Mouse (Mus musculus): ENCODE results near the gene Cdc14a.

The Cdc14a gene

DNA sequence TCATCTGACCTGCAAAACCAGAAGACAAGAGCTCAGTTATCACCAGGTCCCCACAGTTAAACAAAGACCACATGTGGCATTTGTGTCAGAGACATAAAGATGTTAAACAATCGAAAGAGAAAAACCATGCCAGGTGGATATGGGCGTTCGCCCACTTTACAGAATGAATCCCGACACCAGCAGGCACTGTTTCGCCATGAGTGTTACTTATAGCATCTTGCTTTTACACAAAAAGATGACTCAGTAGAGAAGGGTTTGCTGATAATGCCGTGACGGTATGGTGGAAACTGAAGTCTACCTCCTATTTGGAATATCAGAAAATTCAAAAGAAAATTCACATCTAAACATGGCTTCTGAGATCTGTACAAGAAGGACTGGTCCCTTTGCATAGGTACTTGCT lies 126.7 kb downstream of the Cdc14a start:
- in situ Hi-C loops (cut with MboI; ENCODE audit: unreplicated experiment in 2 of 2) = no loop called here

DNA sequence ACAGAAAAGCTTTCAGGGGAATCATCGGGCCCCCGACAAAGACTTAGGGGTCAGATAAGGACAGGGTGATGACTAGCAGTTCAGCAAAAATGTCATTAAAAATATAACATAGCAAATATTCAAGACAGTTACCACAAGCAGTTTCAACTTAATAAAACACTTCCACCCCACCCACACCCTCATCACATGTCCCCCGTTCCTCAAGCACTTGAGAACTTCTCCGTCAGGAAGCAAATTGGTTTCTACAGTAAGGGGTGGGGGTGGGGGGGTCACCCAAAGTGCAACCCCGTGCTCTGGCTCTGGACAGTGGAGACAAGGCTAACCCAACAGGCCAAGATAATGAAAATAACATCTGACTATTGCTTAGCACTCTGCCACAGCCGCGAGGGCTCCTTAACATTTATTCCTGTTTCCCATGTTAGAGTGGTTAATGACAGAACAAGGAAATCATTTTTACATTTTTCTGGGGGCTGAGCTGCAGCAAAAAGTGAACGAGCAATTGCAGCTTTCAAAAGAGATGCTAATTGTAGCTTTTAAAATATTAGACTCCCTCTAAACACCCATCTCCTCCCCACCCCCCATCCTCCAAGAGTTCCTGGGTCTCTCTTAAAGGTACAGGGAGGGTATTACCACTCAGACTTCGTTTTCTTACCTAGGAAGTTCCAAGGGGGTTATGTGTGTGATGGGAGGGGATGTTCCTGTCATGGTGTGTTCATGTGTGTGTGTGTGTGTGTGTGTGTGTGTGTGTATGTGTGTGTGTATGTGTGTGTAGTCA lies 133.6 kb downstream of the Cdc14a start:
- in situ Hi-C loops (cut with MboI; ENCODE audit: unreplicated experiment in 2 of 2) = no loop called here

DNA sequence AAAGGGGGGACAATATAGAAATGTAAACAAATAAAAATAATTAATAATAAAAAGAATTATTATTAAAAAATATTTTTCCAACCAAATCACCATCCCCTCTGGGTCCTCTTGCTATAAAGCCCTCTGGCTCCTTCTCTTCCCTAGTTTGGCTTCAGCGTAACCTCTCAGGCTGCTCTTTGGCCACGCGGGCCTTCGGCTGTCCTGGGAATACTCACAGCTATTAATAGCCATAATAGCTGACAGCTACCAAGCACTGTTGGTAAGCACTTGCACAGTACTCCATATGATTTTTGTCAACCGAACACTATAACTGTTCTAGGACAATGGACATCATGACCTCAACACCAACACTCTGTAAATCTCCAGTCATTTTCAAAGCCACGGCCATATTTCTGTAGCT lies 135.0 kb downstream of the Cdc14a start:
- in situ Hi-C loops (cut with MboI; ENCODE audit: unreplicated experiment in 2 of 2) = no loop called here

DNA sequence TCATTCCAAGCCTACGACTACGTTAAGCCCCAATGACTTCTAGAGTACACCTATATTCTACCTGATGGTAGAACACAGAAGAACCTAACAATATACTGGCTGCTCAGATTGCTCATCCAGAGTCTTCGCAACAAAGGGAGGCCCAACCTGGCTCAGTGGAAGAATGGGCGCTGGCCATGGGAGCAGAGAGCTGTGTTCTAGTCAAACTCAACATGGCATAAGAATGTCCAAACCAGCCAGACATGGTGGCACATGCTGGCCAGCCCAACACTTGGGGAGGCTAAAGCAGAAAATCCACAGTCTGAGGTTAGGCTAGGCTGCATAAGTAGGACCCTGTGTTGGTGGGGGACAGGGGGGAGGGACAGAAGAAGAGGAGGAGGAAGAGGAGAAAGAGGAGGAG lies 139.1 kb downstream of the Cdc14a start:
- in situ Hi-C loops (cut with MboI; ENCODE audit: unreplicated experiment in 2 of 2) = no loop called here

DNA sequence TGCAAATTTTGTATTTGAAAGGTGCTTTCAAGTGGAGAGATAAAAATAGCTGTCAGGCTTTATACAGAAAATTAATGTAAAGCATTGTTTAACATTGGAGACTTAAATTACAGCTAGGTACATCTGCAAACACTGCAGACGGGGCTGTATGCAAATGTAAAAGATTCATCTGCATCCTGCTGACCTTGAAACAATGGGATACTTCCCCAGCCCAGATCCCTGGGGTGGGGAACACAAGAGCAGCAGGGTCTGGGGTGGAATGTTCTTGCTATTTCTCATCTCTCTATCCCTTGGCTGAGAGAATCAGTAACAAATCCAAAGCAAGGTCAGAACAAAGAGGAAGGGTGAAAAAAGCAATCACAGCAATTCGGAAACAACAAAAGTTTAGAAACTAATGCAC lies 139.8 kb downstream of the Cdc14a start:
- in situ Hi-C loops (cut with MboI; ENCODE audit: unreplicated experiment in 2 of 2) = no loop called here

DNA sequence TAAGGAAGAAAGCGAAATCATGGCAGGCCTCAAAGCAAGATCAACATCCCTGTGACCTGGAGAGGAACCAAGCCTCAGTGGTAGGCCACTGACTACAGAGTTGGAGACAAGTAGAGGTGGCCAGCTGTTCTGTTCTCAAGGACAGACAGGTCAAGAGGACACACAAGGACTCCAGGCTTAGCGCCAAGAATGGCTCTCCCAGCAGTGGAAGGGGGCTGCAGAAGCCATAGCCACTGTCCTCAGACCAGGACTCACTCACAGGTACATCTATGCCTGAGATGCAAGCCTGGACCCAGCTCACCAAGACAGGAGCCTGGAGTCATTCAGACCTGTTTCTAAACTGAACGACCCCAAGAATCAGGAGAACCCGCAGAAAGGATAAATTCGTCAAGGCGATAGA lies 142.2 kb downstream of the Cdc14a start:
- in situ Hi-C loops (cut with MboI; ENCODE audit: unreplicated experiment in 2 of 2) = no loop called here

DNA sequence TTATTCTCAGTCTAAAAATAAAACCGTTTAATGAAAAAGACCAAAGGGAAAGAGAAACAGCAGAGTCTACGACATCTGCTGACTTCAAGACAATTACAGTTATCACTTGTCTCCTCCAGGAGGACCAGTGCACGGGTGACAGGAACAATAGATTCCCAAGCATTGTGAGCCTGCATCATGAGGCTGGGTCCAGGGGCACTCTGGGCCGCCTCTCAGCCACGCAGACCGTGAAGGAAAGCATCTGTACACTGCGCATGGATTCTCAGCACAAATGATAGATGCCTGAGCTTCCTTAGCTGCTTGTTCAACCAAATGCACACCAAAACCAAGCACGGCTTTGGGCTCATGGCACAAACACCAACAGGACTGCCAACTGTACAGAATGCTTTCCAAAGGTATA lies 146.7 kb downstream of the Cdc14a start:
- in situ Hi-C loops (cut with MboI; ENCODE audit: unreplicated experiment in 2 of 2) = no loop called here

DNA sequence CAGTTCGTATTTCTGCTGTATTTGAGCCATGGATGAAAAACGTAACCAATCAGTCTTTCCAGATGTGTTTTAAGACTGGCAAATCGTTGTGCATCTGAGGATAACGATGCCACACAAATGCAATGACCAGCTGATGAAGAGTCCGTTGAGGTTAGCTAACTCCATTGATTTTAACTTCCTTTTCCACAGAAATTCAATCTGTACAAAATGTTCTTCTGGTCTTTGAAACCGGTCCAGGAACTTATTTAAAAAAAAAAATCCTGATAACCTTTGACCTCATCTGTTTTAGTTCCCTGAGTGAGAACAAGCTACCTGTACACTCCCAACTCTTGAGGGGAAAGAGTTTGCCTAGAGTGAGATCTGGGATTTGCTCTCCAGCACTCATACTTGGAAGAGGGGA lies 152.2 kb downstream of the Cdc14a start:
- in situ Hi-C loops (cut with MboI; ENCODE audit: unreplicated experiment in 2 of 2) = no loop called here

DNA sequence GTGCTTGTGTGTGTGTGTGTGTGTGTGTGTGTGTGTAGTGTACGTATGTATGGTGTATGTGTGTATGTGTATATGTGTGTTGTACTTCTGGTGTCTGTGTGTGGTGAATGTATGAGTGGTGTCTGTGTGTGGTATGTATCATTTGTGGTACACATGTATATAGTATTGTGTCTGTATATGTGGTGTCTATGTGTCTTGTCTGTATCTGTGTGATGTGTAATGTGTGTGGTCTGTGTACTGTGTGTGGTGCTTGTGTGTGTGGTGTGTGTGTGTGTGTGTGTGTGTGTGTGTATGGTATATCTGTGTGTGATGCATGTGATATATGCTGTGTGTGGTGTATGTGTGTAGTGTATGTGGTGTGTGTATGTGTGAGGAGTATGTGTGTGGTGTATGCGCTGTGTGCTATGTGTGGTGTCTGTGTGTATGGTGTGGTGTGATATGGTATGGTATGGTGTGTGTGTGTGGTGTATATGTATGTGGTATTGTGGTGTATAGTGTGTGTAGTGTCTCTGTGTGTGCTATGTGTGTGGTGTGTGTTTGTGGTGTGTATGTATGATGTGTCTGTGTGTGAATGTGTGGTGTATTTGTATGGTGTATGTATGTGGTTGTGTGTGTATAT lies 156.7 kb downstream of the Cdc14a start:
- in situ Hi-C loops (cut with MboI; ENCODE audit: unreplicated experiment in 2 of 2) = no loop called here

DNA sequence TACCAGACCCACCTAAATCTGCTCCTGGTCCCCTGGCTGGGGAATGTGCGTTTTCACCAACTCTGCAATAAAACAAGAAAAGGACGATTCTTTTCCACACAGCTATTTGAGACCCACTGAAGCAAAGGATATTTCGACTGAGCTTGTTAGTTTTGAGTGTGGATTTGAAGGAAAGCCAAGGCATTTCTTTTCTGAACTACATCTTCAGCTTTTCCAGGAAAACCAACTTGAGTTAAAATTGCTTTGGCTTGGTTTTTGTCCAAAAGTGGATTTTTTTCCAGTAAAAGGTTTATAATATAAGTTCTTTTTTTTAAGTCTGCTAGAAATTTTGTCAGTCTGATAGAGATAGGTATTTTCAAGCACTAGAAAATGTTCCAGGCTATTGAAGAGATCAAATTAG lies 157.5 kb downstream of the Cdc14a start:
- in situ Hi-C loops (cut with MboI; ENCODE audit: unreplicated experiment in 2 of 2) = no loop called here

DNA sequence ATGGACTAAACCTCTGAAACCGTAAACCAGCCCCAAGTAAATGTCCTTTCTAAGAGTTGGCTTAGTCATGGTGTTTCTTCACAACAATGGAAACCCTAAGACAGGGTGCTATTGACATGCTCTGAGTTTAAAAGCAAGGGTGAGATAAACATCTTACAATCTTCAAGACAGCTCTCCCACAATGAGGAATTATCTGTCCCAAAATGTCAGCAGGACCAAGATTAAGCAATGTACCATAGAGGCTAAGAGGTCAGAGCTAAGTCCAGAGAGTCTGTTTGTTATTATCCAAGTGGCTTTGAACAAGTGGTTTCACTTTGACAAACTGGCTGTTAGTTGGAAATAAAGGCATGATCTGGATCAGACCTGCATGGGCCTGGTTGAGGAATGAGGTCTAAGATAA lies 159.9 kb downstream of the Cdc14a start:
- in situ Hi-C loops (cut with MboI; ENCODE audit: unreplicated experiment in 2 of 2) = no loop called here

DNA sequence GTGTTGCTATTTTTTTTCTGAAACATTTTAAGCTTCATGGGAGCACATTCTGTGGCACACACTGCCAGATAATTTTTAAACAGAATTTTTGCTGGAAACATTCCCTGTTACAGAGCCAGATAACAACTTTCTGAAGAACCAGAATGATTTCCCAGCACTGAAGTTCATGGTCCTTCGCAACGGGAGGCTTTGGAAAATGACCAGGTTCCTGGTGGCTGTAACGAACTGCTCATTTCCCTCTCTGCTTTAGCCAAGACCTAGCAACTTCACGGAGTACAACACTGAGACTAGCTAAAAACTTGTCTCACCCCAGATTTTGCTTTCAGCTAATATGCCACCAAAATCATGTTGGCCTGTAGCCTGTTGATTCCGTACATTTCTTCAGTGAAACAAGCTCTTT lies 160.8 kb downstream of the Cdc14a start:
- in situ Hi-C loops (cut with MboI; ENCODE audit: unreplicated experiment in 2 of 2) = no loop called here

DNA sequence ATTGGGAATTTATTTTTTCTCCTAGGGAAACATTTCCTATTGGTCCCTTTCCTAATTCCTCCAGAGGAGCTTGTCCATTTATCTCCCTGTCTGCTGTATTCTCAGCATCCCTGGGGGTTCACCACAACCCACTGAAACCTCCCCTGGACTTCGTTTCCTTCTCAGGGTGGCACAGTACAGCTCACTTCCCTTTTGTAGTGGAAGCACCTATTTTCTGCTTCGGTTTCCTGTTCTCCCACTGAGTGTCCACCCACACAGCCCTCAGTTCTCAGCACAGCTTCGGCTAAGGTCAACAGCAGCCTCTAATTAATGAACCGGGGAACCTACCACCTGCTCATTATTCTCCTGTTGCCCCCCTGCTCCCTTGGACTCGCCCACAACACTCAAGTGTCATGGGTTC lies 167.7 kb downstream of the Cdc14a start:
- in situ Hi-C loops (cut with MboI; ENCODE audit: unreplicated experiment in 2 of 2) = no loop called here

DNA sequence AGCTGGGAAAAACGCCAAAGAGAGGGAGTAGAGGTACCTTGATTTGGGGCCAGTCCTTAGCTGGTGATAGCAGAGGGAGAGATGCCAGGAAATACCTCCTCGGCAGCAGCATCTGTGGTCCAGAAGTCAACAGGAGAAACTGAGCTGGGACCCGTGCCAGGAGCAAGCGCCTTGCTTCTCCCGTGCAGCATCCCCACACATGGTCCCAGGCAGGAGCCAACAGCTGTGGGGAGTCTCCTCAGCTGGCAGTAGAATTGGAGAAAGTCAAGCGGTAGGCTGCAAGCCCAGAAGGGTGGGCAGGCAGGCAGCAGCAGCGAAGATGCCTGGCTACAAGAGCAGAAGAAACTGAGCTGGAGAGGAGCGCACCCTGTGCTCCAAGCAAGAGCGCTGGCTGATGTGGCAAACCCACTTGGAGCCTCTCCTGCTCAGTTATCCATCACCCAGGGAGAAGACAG lies 170.7 kb downstream of the Cdc14a start, which contains the start of gene Gpr88:
Gene Gpr88, minus strand, starts transcription at position 427 of the 455 bp plus-strand sequence.
- in situ Hi-C loops (cut with MboI; ENCODE audit: unreplicated experiment in 2 of 2) = no loop called here

DNA sequence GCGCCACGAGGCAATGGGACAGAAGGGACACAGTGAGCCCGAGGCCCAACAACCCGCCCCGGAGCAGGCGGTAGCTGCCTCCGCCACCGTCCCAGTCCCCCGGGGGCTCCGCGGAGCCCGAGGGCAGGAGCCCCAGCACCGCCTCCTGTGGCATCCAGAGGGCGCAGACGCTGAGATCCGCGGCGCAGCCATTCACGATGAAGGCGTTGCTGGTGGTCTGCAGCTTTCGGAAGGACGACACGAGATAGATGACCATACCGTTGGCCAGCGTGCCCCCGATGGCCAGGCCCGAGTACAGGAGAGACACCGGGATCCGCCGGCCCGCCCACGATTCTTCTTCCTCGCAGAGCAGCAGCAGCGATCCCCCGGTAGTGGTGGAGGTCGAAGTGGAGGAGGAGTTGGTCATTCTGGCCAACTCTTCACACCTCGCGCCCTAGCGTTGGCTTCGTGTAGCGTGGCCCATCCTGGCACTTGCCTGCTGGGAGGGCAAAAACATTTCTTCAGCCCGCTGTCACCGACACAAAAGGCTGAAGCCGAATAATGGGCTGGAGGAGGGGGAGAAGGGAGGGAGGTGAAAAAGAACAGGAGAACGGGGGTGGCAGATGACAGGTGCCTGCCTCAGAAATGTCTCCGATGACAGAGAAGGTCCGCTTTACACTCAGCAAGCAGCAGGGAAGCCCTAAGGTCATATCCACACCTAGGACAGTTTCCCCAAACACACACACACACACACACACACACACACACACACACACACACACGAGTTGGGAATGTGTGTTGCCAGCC lies 171.4 kb downstream of the Cdc14a start:
- in situ Hi-C loops (cut with MboI; ENCODE audit: unreplicated experiment in 2 of 2) = no loop called here

DNA sequence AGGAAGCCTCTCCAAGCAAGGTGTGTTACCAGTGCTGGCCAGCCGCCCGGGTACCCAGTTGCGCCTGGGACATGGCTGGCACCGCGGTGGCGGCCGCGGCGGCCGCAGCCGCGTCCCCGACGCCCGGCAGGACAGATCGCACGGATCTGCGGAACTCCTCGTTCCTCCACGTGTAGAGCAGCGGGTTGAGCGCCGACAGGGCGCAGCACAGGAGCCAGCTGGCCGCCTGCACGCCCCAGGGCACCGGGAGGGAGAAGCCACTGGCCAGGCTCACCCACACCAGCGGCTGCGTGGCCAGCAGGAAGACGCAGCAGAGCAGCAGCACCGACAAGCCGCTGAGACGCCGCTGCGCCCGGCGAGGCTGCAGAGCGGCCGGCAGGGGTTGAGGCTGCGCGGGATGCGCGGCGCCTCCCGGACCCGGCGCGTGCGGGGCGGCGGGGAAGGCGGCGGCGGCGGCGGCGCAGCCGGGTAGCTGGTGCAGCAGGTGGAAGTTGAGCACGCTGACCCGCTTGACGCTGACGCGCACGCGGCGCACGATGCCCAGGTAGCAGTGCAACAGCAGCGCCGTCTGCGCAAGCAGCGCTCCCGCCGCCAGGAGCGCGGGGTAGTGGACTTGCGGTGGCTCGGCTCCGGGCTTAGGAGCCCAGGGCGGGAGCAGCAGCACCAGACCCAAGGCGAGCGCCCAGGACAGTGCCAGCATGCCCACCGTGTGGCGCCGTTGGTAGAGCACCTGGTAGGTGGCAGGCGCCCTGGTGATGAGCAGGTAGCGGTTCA lies 172.2 kb downstream of the Cdc14a start:
- in situ Hi-C loops (cut with MboI; ENCODE audit: unreplicated experiment in 2 of 2) = no loop called here

DNA sequence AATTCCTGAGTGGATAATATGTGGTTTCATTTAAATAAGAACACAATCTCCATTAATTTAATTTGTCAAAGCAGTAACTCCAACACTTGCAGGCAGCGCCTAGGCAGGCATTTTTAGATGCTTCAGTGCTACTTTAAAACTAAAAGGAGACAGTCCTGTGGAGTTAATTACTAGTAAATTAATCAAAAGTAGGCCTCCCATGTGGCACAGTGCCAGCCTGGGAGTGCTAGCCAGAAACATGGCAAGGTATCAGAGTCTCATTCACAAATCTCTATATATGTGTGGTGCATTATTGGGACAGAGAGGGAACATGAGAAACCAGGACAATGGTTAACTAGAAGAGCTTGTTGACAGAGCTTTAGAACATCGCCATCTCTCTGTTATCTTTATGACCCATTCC lies 174.8 kb downstream of the Cdc14a start:
- in situ Hi-C loops (cut with MboI; ENCODE audit: unreplicated experiment in 2 of 2) = no loop called here

DNA sequence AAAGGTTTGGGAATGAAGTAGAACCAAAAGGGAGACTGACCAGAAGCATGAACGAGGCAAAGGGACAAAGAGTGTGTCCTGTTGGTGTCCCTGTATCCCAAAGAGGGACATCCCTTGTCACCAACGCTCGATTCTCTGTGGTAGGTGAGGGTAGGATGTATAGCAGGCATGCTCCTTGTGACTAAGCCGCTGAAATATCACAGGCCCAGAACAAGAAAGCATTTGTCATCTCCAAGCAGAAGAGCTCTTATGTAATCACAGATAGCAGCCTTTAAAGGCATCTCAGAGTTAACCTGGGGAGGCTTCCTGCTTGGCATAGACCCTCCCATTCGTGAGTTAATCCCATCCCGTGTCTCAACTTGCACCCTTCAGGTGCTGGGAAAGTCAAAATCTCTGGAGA lies 179.4 kb downstream of the Cdc14a start:
- in situ Hi-C loops (cut with MboI; ENCODE audit: unreplicated experiment in 2 of 2) = no loop called here

DNA sequence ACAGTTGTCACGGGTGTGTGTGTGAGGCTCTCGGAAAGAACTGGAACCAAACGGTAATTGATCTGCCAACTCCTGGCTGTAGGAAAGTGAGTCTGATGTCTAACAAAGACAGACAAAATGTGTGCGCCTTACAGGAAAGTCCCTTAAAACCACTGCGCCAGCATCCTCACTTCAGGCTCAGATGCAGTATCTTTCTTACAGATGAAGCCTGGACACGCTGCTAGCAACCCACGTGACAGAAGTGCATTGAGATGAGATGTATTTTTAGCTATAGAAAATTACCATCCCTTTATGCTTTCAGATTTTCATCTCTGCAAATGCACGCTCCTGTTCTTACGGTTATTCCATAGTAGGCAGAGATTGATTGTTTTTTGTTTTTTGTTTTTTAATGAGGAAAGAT lies 181.1 kb downstream of the Cdc14a start:
- in situ Hi-C loops (cut with MboI; ENCODE audit: unreplicated experiment in 2 of 2) = no loop called here

DNA sequence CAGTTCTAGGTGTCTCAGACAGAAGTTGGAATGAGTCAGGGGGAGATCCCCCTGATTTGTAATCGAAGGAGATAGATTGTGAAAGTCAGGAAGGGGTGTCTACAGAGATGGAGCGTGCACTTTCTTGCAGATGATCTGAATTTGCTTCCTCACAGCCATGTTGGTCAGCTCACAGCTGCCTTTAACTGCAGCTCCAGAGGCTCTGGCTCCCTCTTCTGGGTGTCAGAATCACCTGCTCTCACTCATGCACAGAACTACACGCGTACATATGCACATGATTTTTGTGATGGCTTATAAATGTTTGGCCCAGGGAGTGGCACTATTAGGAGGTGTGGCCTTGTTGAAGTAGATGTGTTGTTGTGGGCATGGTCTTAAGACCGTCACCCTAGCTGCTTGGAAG lies 186.3 kb downstream of the Cdc14a start:
- in situ Hi-C loops (cut with MboI; ENCODE audit: unreplicated experiment in 2 of 2) = no loop called here

DNA sequence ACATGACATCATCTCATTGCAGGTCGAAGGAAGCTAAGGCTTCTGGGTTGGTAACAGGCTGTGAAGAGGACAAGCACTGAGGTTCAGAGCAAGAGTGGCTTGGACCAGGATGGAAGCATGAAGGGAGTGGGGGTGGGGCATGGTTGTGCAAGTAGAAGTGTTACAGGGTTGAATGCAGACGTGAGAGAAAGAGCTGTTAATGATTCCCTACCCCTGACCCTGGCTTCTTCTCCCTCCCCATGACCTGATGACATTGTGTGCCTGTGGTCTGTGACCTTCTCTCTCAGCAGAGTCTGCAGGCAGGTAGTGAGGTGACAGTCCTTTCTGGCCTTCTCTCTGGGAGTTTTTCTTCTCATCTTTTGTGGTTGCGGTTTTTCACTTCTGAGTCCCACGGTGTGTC lies 187.0 kb downstream of the Cdc14a start:
- in situ Hi-C loops (cut with MboI; ENCODE audit: unreplicated experiment in 2 of 2) = no loop called here
